Mouse (Mus musculus) liver, embryonic 12.5 days (tissue): ENCODE measurements around the gene Nr1h3. TPM values are rescaled to one million over a fixed set of nuclear protein-coding genes. Genes with fewer than 3 reads are reported as not detected.
A peak's percentile ranks its signal among the peaks of the same experiment; 100 is the strongest.
"Not testable (repeated sequence)": the region's sequence is repeated elsewhere in the genome, so short reads cannot be mapped to it uniquely, and the experiment has no call there.

Experiments used
- ATAC-seq: fragments of 200-750 bp; cut with Nextera tagmentation; 2 replicates; pipeline ENCODE4 v1.8.0; 2017; ENCODE audit warnings: moderate number of reproducible peaks, mild to moderate bottlenecking, moderate library complexity
- H3K27ac ChIP-seq: fragments of 300-500 bp; sonication (generic); 2 replicates; pipeline ENCODE4 v1.5.1; 2016; ENCODE audit warnings: mild to moderate bottlenecking
- H3K27me3 ChIP-seq: fragments of 300-500 bp; sonication (generic); replicated peaks from 2 replicates; pipeline ENCODE4 v1.6.1; 2016; ENCODE audit warnings: mild to moderate bottlenecking, moderate library complexity
- H3K36me3 ChIP-seq: fragments of 300-500 bp; sonication (generic); 2 replicates; pipeline ENCODE4 v1.6.1; 2016; ENCODE audit warnings: mild to moderate bottlenecking, moderate library complexity
- H3K4me1 ChIP-seq: fragments of 300-500 bp; sonication (generic); 2 replicates; pipeline ENCODE4 v1.6.1; 2016
- H3K4me2 ChIP-seq: fragments of 300-500 bp; sonication (generic); 2 replicates; pipeline ENCODE4 v1.6.1; 2016; ENCODE audit warnings: mild to moderate bottlenecking, moderate library complexity
- H3K4me3 ChIP-seq: fragments of 300-500 bp; sonication (generic); 2 replicates; pipeline ENCODE4 v1.5.1; 2016; ENCODE audit warnings: mild to moderate bottlenecking, moderate library complexity
- H3K9ac ChIP-seq: fragments of 300-500 bp; sonication (generic); 2 replicates; pipeline ENCODE4 v1.6.1; 2016; ENCODE audit warnings: mild to moderate bottlenecking, moderate library complexity
- H3K9me3 ChIP-seq: fragments of 300-500 bp; sonication (generic); replicated peaks from 2 replicates; pipeline ENCODE4 v1.6.1; 2016; ENCODE audit warnings: mild to moderate bottlenecking, moderate library complexity
- WGBS: fragments of 180-500 bp; shearing (Covaris S2); methylation state at CpG from one replicate; pipeline ENCODE4 v1.1.7; 2016; ENCODE audit not compliant: insufficient replicate concordance; 5-methylcytosine and 5-hydroxymethylcytosine counted together
- polyA plus RNA-seq: library from polyadenylated mRNA; unstranded; fragments of >200 nt; fragmentation: Nextera tagmentation; extraction: Ambion mirVana; gene quantifications from 2 replicates; pipeline ENCODE4 v1.2.1, GENCODE M21; 2016

Gene Nr1h3
- 12.9 and 13.5 TPM in 2 replicates for polyA plus RNA-seq

DNA sequence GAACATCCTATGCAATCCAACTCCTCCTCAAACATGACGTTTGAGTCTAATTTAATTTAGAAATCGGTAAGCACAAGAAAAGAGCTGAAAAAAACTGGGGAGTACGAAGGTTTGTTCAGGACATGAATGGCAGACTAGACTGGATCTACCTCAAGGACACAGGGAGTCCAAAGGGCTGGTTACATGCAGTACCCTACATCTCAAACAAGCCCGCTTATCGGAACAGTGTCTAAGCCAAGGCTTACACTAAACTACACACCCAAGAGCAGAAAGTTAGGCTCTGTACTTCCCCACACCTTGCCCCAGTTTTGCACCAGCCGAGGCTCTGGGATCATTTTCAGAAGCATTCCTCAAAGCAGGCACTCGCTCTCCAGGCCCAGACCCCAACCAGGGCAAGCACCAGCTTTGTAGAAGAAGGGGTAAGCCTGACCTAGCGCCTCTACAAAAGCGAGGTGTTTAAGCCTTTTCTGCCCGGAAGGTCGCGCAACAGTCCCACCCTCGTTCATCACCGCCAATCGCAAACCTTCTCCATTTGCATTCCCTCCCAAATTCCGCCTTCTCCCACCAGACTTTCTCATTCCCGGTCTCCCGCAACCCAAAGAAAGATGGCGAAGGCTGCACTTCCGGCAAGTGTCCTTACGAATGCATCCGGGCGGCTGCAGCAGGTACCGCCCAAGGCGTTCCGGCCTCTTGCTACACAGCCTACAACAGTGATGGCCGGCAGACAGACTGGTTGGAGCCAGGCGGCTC lies at the start of gene Nr1h3, which contains the start of gene Acp2:
Nr1h3 (minus strand) TSS at position 613 of the 750 bp plus-strand sequence.
Acp2 (plus strand) TSS at position 664 of the 750 bp plus-strand sequence.
- H3K4me1 ChIP-seq, result peaks cover 22% of the 10 kb centered on the region
- ATAC-seq, result peak; percentile 93
- peak within 1 kb of the TSS; percentile 81 for H3K4me3 ChIP-seq
- peak within 1 kb of the TSS; percentile 86 for H3K27ac ChIP-seq
- H3K36me3 ChIP-seq, result peaks cover 24% of the 10 kb centered on the region
- WGBS, result 2% methylated on average over 28 of the region's 28 CpGs
- no peaks in the 10 kb centered on the region for H3K9me3 ChIP-seq
- peak within 1 kb of the TSS; percentile 79 for H3K4me2 ChIP-seq
- no peaks in the 10 kb centered on the region for H3K27me3 ChIP-seq
- peak within 1 kb of the TSS; percentile 83 for H3K9ac ChIP-seq

- Histone ChIP-seq H3K9me3 (no peaks in the 10 kb centered on the region), H3K4me3 (no peak overlapping the region), H3K36me3 (no peaks in the 10 kb centered on the region), H3K27ac (no peak overlapping the region), H3K4me2 (no peak overlapping the region), H3K9ac (no peak overlapping the region), H3K27me3 (peaks cover 52% of the 10 kb centered on the region), H3K4me1 (peaks cover 17% of the 10 kb centered on the region)
- WGBS, result 53% methylated on average over 4 of the region's 4 CpGs
- ATAC-seq, result no peak
Measured at GRCm38 (mm10) chr2:91252001-91252400, 49.4 kb upstream of the Nr1h3 start.

DNA sequence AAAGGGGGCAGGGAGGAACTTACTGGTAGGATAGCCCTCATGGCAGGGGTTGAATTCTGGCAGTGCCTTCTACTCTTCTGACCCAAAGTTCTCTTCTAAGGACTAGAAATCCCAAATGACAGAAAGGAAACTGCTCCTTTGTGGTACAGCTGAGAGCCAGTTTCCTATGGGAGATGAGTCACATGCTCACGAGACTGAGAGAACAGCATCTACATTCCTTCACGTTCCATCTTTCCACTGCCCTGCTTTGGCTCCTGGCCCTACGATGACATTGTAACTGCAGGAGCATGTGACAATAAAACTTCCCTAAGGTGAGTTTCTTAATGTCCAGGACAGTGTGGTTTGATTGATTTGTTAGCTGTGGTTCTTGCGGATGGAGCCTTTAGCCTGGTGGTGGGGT lies 45.7 kb upstream of the Nr1h3 start:
- H3K27me3 ChIP-seq, result peaks cover 16% of the 10 kb centered on the region
- no peak overlapping the region for H3K9ac ChIP-seq
- no peak overlapping the region for H3K4me3 ChIP-seq
- WGBS, result 82% methylated on average over 4 of the region's 4 CpGs
- ATAC-seq, result no peak
- no peaks in the 10 kb centered on the region for H3K36me3 ChIP-seq
- no peak overlapping the region for H3K4me2 ChIP-seq
- H3K27ac ChIP-seq, result no peak overlapping the region
- H3K4me1 ChIP-seq, result peaks cover 25% of the 10 kb centered on the region
- no peaks in the 10 kb centered on the region for H3K9me3 ChIP-seq

DNA sequence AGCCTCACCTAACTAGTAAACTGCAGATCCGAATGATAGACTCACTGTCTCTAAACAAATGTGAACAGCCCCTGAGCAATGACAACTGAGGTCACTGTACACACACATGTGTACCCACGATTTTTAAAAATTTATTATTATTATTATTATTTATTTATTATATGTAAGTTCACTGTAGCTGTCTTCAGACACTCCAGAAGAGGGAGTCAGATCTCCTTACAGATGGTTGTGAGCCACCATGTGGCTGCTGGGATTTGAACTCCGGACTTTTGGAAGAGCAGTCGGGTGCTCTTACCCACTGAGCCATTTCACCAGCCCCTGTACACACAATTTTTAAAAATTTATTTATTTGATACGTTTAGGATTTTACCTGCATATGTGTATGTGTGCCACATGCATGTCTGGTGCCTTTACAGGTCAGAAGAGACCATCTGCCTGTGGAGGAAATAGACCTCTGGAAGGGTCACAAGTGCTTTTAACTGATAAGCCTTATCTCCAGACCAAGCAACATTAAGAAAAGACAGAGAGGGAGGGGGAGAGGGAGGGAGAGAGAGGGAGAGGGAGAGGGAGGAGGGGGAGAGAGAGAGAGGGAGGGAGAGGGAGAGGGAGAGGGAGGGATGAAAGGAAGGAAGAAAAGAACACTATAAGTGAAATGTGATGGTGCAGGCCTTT lies 42.1 kb upstream of the Nr1h3 start:
- Histone ChIP-seq H3K9ac (0 out of 2 replicates have a peak overlapping the region, but pooled peaks have one; percentile 17), H3K27ac (peak overlapping the region; percentile 63; the same call in 1 of the 2 replicates)

GRCm38 (mm10) chr2:91243416-91243815 lies 40.8 kb upstream of the Nr1h3 start:
- Histone ChIP-seq H3K27me3 (no peaks in the 10 kb centered on the region), H3K27ac (peak overlapping the region; percentile 25; the same call in 1 of the 2 replicates), H3K4me1 (peaks cover 41% of the 10 kb centered on the region), H3K9ac (no peak overlapping the region; the same call in 1 of the 2 replicates), H3K36me3 (no peaks in the 10 kb centered on the region), H3K4me2 (no peak overlapping the region), H3K4me3 (no peak overlapping the region), H3K9me3 (no peaks in the 10 kb centered on the region)
- 65% methylated on average over 3 of the region's 3 CpGs for WGBS
- no peak for ATAC-seq

More for the DNA sequence above, 42.1 kb upstream of the Nr1h3 start:
- Histone ChIP-seq H3K27me3 (no peaks in the 10 kb centered on the region), H3K36me3 (no peaks in the 10 kb centered on the region), H3K4me1 (peaks cover 39% of the 10 kb centered on the region), H3K4me2 (peak overlapping the region; percentile 6; the same call in 1 of the 2 replicates), H3K4me3 (no peak overlapping the region), H3K9me3 (no peaks in the 10 kb centered on the region)
- peak; percentile 94 for ATAC-seq
- 25% methylated on average over 5 of the region's 5 CpGs for WGBS

DNA sequence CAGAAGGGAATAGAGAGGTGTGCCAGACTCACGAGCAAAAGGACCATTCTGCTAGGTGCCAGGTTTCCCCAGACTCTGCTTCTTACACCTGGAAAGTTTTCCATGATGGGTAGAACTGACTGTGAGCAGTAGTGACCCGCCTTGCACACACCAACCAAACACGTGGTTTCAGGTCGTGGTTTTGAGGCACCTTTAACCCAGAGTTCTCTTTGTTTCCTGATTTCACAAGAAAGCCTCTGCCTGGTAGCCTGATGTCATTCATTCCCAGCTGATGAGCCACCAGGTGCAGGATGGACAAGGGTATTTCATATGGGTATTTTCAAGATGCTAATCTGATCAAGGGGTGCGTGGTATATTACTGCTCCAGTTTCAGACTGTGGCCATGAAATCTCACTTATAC lies 39.9 kb upstream of the Nr1h3 start:
- Histone ChIP-seq H3K4me1 (peaks cover 48% of the 10 kb centered on the region), H3K9me3 (no peaks in the 10 kb centered on the region), H3K4me3 (no peak overlapping the region), H3K27me3 (no peaks in the 10 kb centered on the region), H3K9ac (no peak overlapping the region), H3K27ac (0 out of 2 replicates have a peak overlapping the region, but pooled peaks have one; percentile 6), H3K36me3 (no peaks in the 10 kb centered on the region), H3K4me2 (no peak overlapping the region)
- WGBS, result 33% methylated on average over 5 of the region's 5 CpGs
- ATAC-seq, result no peak

DNA sequence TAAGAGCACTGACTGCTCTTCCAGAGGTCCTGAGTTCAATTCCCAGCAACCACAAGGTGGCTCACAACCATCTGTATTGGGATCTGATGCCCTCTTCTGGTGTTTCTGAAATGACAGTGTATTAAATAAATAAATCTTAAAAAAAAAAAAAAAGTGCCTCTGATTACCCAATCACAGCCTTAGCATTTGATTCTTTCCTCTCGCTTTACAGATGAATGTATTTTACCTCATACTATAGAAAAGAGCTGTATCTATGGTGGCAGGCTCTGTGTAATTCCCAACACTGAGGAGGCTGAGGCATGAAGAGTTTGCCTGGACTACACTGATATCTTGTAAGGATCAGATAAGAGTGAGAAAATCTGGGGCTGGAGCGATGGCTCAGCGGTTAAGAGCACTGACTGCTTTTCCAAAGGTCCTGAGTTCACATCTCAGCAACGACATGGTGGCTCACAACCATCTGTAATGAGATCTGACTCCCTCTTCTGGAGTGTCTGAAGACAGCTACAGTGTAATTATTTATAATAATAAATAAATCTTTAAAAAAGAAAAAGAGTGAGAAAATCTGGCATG lies 35.0 kb upstream of the Nr1h3 start:
- Histone ChIP-seq H3K27ac (peak overlapping the region; percentile 96), H3K9ac (peak overlapping the region; percentile 82), H3K4me2 (peak overlapping the region; percentile 99), H3K4me1 (peaks cover 29% of the 10 kb centered on the region), H3K4me3 (peak overlapping the region; percentile 76)
- not testable (repeated sequence) for H3K9me3 ChIP-seq, H3K27me3 ChIP-seq, H3K36me3 ChIP-seq
- ATAC-seq, result peak; percentile 31
- WGBS, result 13% methylated on average over 4 of the region's 4 CpGs

- peak; percentile 99 for ATAC-seq
Measured at GRCm38 (mm10) chr2:91236601-91237510, 34.2 kb upstream of the Nr1h3 start, which contains the start of gene Ddb2. TSS of gene Ddb2 (minus strand) at chr2:91236982.

GRCm38 (mm10) chr2:91229735-91230134 lies 27.1 kb upstream of the Nr1h3 start:
- Histone ChIP-seq H3K4me3 (no peak overlapping the region), H3K9me3 (no peaks in the 10 kb centered on the region), H3K4me1 (no peaks in the 10 kb centered on the region), H3K27ac (no peak overlapping the region), H3K36me3 (peaks cover 6% of the 10 kb centered on the region), H3K27me3 (no peaks in the 10 kb centered on the region), H3K9ac (no peak overlapping the region), H3K4me2 (no peak overlapping the region)
- no peak for ATAC-seq
- WGBS, result 76% methylated on average over 2 of the region's 2 CpGs

More at GRCm38 (mm10) chr2:91236601-91237510, 34.2 kb upstream of the Nr1h3 start, which contains the start of gene Ddb2:
- Histone ChIP-seq H3K4me1 (peaks cover 23% of the 10 kb centered on the region), H3K4me2 (peak within 1 kb of the TSS; percentile 99), H3K27ac (peak within 1 kb of the TSS; percentile 96), H3K4me3 (peak within 1 kb of the TSS; percentile 76), H3K9ac (peak within 1 kb of the TSS; percentile 82), H3K9me3 (no peaks in the 10 kb centered on the region), H3K36me3 (peaks cover 6% of the 10 kb centered on the region), H3K27me3 (no peaks in the 10 kb centered on the region)
- WGBS, result 1% methylated on average over 48 of the region's 48 CpGs

- Histone ChIP-seq H3K27ac (no peak overlapping the region), H3K4me3 (no peak overlapping the region), H3K36me3 (no peaks in the 10 kb centered on the region), H3K4me1 (no peaks in the 10 kb centered on the region), H3K27me3 (no peaks in the 10 kb centered on the region), H3K9me3 (no peaks in the 10 kb centered on the region), H3K9ac (no peak overlapping the region), H3K4me2 (no peak overlapping the region)
- 79% methylated on average over 2 of the region's 2 CpGs for WGBS
- no peak for ATAC-seq
Measured at GRCm38 (mm10) chr2:91223614-91224013, 21.0 kb upstream of the Nr1h3 start.

- H3K27ac ChIP-seq, result no peak overlapping the region
Measured at GRCm38 (mm10) chr2:91220501-91220900, 17.9 kb upstream of the Nr1h3 start.

More at GRCm38 (mm10) chr2:91220501-91220900, 17.9 kb upstream of the Nr1h3 start:
- 87% methylated on average over 3 of the region's 3 CpGs for WGBS
- Histone ChIP-seq H3K4me3 (no peak overlapping the region), H3K9me3 (no peaks in the 10 kb centered on the region), H3K9ac (no peak overlapping the region), H3K4me2 (no peak overlapping the region), H3K36me3 (peaks cover 10% of the 10 kb centered on the region), H3K4me1 (no peaks in the 10 kb centered on the region), H3K27me3 (no peaks in the 10 kb centered on the region)
- ATAC-seq, result no peak
